Comparison of ENCODE assay signal across 8 mouse cellular contexts in the genomic region with DNA sequence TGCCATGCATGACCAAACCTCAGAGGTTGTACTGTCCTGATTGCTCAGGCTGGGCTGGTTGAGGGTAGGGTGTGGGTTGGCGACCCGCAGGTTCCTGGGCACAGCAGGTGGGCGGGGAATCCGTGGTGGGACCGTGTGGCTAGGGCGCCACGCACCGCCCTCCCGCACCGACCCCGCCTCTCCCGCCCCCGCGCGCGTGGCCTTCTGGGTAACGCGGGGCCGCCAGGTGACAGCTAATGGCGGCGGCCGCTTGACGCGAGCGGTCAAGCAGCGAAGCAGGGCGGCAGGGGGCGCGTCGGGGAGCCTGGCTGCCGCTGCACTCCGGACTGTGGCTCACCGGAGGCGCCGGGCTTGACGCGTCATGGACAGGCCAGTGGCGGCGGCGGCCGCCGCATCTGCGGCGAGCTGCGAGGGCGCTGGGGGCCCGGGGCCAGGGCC. TPM values are rescaled to one million over a fixed set of nuclear protein-coding genes. Genes with fewer than 3 reads are reported as not detected.
A peak's percentile ranks its signal among the peaks of the same experiment; 100 is the strongest.
DNase-seq lines count a peak whose midpoint lies in the region; ATAC-seq and TF ChIP-seq lines count a peak whose summit lies in the region.

Gene Mtmr1 (plus strand): TSS at position 207 of the 438 bp plus-strand sequence.

- no peaks in the 10 kb centered on the region for H3K9me3 ChIP-seq in kidney, embryonic 14.5 days (ENCODE audit: control insufficient read depth, low read length)

- 34% methylated on average over 41 of the region's 47 CpGs for WGBS in kidney, embryonic 14.5 days
- 0% methylated on average over 17 of the region's 47 CpGs for WGBS in liver, adult 2 months

- no peaks in the 10 kb centered on the region for H3K27me3 ChIP-seq in kidney, embryonic 14.5 days (ENCODE audit: control insufficient read depth, insufficient read depth, low read length)
- no peaks in the 10 kb centered on the region for H3K27me3 ChIP-seq in liver, adult 2 months (ENCODE audit: control insufficient read depth, insufficient read depth, low read length)
- H3K27me3 ChIP-seq in myocyte (ENCODE audit: control insufficient read depth, insufficient read depth, insufficient read length): no peaks in the 10 kb centered on the region

- no peaks in the 10 kb centered on the region for H3K36me3 ChIP-seq in kidney, embryonic 14.5 days (ENCODE audit: control insufficient read depth, insufficient read depth, low read length)
- H3K36me3 ChIP-seq in liver, adult 2 months (ENCODE audit: control insufficient read depth, insufficient read depth, low read length): no peaks in the 10 kb centered on the region
- no peaks in the 10 kb centered on the region for H3K36me3 ChIP-seq in myocyte (ENCODE audit: control insufficient read depth, insufficient read depth)

- TF ChIP-seq POLR2A in bone marrow macrophage, adult 2 months (IDR thresholded peaks at IDR 0.05; ENCODE audit: borderline replicate concordance, low read depth, low read length): no peak
- TF ChIP-seq POLR2A in embryonic fibroblast, embryonic 13.5 days (IDR thresholded peaks at IDR 0.05; ENCODE audit: low read depth, low read length): no peak; the same call in none of the 2 replicates
- TF ChIP-seq POLR2A in liver, adult 2 months (IDR thresholded peaks at IDR 0.05; ENCODE audit: extremely low read depth, insufficient read depth, low read length): 0 out of 2 replicates have a peak, but pooled peaks have one; percentile 41
- no peak for TF ChIP-seq POLR2A in myocyte (IDR thresholded peaks at IDR 0.05; ENCODE audit: insufficient read length, low read depth)

- peak within 1 kb of the TSS; percentile 66 for H3K9ac ChIP-seq in kidney, embryonic 14.5 days (ENCODE audit: low read depth, low read length)
- H3K9ac ChIP-seq in liver, adult 2 months (ENCODE audit: low read depth, low read length): peak within 1 kb of the TSS; percentile 88

- peak within 1 kb of the TSS; percentile 60 for H3K4me2 ChIP-seq in kidney, embryonic 14.5 days (replicated peaks; ENCODE audit: low read depth, low read length)
- peak within 1 kb of the TSS; percentile 69 for H3K4me2 ChIP-seq in myocyte (ENCODE audit: low read depth)

- peak within 1 kb of the TSS; percentile 61 for H3K4me3 ChIP-seq in bone marrow macrophage, adult 2 months (ENCODE audit: insufficient read depth, low read length)
- H3K4me3 ChIP-seq in embryonic fibroblast, embryonic 13.5 days (ENCODE audit: insufficient read depth, low read length): peak within 1 kb of the TSS; percentile 54
- peak within 1 kb of the TSS; percentile 54 for H3K4me3 ChIP-seq in kidney, embryonic 14.5 days (ENCODE audit: low read length)
- H3K4me3 ChIP-seq in liver, adult 2 months (ENCODE audit: insufficient read depth, low read depth, low read length): peak within 1 kb of the TSS; percentile 86
- peak within 1 kb of the TSS; percentile 24 for H3K4me3 ChIP-seq in myocyte

- H3K79me2 ChIP-seq in liver, adult 2 months (ENCODE audit: control insufficient read depth, insufficient read depth, low read length): no peaks in the 10 kb centered on the region; the same call in 1 of the 2 replicates
- no peaks in the 10 kb centered on the region for H3K79me2 ChIP-seq in myocyte (ENCODE audit: control insufficient read depth, insufficient read depth)

- peak; percentile 84 for DNase-seq in A20 (ENCODE audit: low read depth, low spot score)
- DNase-seq in heart, adult 9 months (ENCODE audit: low spot score in 2 of 2): peak; percentile 73 to 79
- peak; percentile 43 for DNase-seq in liver, adult 2 months (ENCODE audit: extremely low read depth, low read depth, low spot score)
- DNase-seq in spleen, postnatal 4 days (ENCODE audit: low spot score in 2 of 2): peak; percentile 78 to 88

- H3K27ac ChIP-seq in bone marrow macrophage, adult 2 months (ENCODE audit: insufficient read depth, low read depth, low read length): peak within 1 kb of the TSS; percentile 45
- H3K27ac ChIP-seq in embryonic fibroblast, embryonic 13.5 days (ENCODE audit: insufficient read depth, low read length): no peak within 1 kb of the TSS
- H3K27ac ChIP-seq in kidney, embryonic 14.5 days (ENCODE audit: low read depth, low read length): no peak within 1 kb of the TSS
- peak within 1 kb of the TSS; percentile 87 for H3K27ac ChIP-seq in liver, adult 2 months (replicated peaks; ENCODE audit: insufficient read depth, low read depth, low read length)

- TF ChIP-seq CTCF in bone marrow macrophage, adult 2 months (IDR thresholded peaks at IDR 0.05; ENCODE audit: low read depth, low read length): no peak
- TF ChIP-seq CTCF in embryonic fibroblast, embryonic 13.5 days (IDR thresholded peaks at IDR 0.05; ENCODE audit: borderline replicate concordance, insufficient read depth, low read length): no peak
- TF ChIP-seq CTCF in liver, adult 2 months (IDR thresholded peaks at IDR 0.05; ENCODE audit: low read depth, low read length): 0 out of 2 replicates have a peak, but pooled peaks have one; percentile 4

- peaks cover 7% of the 10 kb centered on the region for H3K4me1 ChIP-seq in bone marrow macrophage, adult 2 months (ENCODE audit: control insufficient read depth, insufficient read depth, low read length)
- no peaks in the 10 kb centered on the region for H3K4me1 ChIP-seq in embryonic fibroblast, embryonic 13.5 days (ENCODE audit: control insufficient read depth, insufficient read depth, low read length)
- H3K4me1 ChIP-seq in kidney, embryonic 14.5 days (ENCODE audit: control insufficient read depth, insufficient read depth, low read length): no peaks in the 10 kb centered on the region
- peaks cover 8% of the 10 kb centered on the region; the same call in 1 of the 2 replicates for H3K4me1 ChIP-seq in liver, adult 2 months (ENCODE audit: control insufficient read depth, insufficient read depth, low read length)

- peak within 1 kb of the TSS; percentile 29 for H3ac ChIP-seq in myocyte (ENCODE audit: control insufficient read depth, insufficient read length)

- ATAC-seq in kidney, embryonic 14.5 days (ENCODE audit: low FRiP score, low TSS enrichment): peak; percentile 96

TF ChIP-seq in myocyte, 11 proteins besides CTCF, POLR2A, EP300 and RAD21:
- TF ChIP-seq POLR2AphosphoS2 (IDR thresholded peaks at IDR 0.05; ENCODE audit: insufficient read length, low read depth) (no peak), TCF3 (IDR thresholded peaks at IDR 0.05; ENCODE audit: insufficient read length, low read depth) (no peak), TCF12 (IDR thresholded peaks at IDR 0.05; ENCODE audit: insufficient read depth, poor library complexity, severe bottlenecking) (no peak), MYOD1 (IDR thresholded peaks at IDR 0.05; ENCODE audit: control insufficient read depth in 1 of 3, insufficient read length in 2 of 3, low read depth in 2 of 3) (peak in 2 of 3 experiments; percentile 31 to 77), MYOG (IDR thresholded peaks at IDR 0.05; ENCODE audit: control insufficient read depth in 1 of 3, insufficient read depth in 1 of 3, insufficient read length in 2 of 3, low read depth in 2 of 3) (peak in 2 of 3 experiments; percentile 42 to 60)

RNA-seq across cellular contexts. Expression of gene Mtmr1, which starts in this region (rescaled TPM):
- polyA plus RNA-seq in bone marrow macrophage, adult 2 months (2012; ENCODE audit: insufficient read depth, insufficient read length, missing spikeins): 14.6 and 23.0 TPM in 2 replicates
- 12.1 and 19.6 TPM in 2 replicates for polyA plus RNA-seq in embryonic fibroblast, embryonic 13.5 days (2011; ENCODE audit: insufficient read length, low read depth, missing spikeins)
- polyA plus RNA-seq in kidney, embryonic 14.5 days (2014; fragmentation: Nextera tagmentation; extraction: Ambion mirVana): 5.9 and 11.4 TPM in 2 replicates
- 28.1 and 28.6 TPM in 2 replicates for total RNA-seq in liver, adult 2 months (2014; rRNA removed)
- 5.8 and 6.4 TPM in 2 replicates for polyA plus RNA-seq in liver, adult 2 months (2012; rRNA removed)
- 7.7 TPM for polyA plus RNA-seq in myocyte (2012; fragmentation: generic; extraction: Trizol)

Comparison
In these comparisons a context has a peak if more than half of its experiments do, and no peak if none do; other contexts are left out.
1. H3K27ac ChIP-seq: peak in bone marrow macrophage, adult 2 months (single experiment) and liver, adult 2 months (single experiment); none in embryonic fibroblast, embryonic 13.5 days (single experiment) and kidney, embryonic 14.5 days (single experiment).
2. H3K4me3 ChIP-seq: peak in every context shown above with its lines; median percentile 86 in liver, adult 2 months; 61 in bone marrow macrophage, adult 2 months; 54 in embryonic fibroblast, embryonic 13.5 days; 54 in kidney, embryonic 14.5 days; 24 in myocyte.
3. Peak in every context shown above with its lines, with median percentiles within 50 percentile points of each other: DNase-seq.